1 mouse cellular context compared by ENCODE assay signal in the genomic region with DNA sequence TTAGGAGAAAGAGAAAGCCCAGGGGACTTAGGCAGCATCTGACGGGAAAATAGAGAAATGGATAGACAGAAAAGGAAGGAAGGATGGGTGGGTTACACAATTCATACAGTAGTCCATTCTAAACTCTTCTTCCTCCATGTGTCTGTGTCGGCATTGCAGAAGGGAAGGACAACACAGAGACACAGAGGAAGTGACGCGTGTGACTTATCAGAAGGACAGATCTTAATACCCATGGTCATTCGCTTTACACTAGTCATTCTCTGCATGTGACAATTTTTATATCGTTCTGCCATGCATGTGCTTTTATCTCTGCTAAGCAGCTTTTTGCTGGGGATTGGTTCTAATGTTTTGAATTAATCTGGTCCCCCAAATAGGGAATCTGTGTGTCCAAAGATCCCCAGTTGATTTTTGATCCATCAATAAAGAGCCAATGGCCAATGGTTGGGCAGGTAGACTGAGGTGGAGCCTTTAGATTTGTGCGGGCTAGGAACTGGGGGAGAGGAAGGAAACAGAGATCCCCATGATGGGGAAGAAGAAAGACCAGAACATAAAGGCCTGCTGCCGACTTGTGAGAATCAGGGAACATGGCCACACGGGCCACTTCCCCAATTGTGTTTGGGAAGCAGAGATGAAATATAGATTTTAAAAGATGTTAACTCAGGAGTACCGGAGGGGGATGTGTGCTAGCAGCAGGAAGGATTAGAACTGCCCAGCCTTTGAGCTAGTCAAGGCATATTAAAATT.
TF ChIP-seq lines count a peak whose summit lies in the region.

No protein-coding gene starts in this region.

TF ChIP-seq in MEL, 35 proteins besides CTCF, POLR2A, EP300 and RAD21 (continued from another document):
- TF ChIP-seq SMC3 (IDR thresholded peaks at IDR 0.05; ENCODE audit: low read depth, low read length) (no peak), GATA1 (IDR thresholded peaks at IDR 0.05; ENCODE audit: low read depth, low read length) (peak; percentile 85), KAT2A (conservative IDR thresholded peaks at IDR 0.05; ENCODE audit: low read depth, low read length) (no peak), RCOR1 (IDR thresholded peaks at IDR 0.05; ENCODE audit: low read depth, low read length) (no peak), CHD1 (IDR thresholded peaks at IDR 0.05; ENCODE audit: low read depth, low read length) (no peak), SIN3A (IDR thresholded peaks at IDR 0.05; ENCODE audit: low read length) (no peak), MEF2A (IDR thresholded peaks at IDR 0.05; ENCODE audit: extremely low read depth, insufficient replicate concordance, low read depth, low read length, poor library complexity, severe bottlenecking) (no peak), USF1 (IDR thresholded peaks at IDR 0.05; ENCODE audit: low read depth, low read length) (no peak), E2F4 (IDR thresholded peaks at IDR 0.05; ENCODE audit: borderline replicate concordance, low read depth, low read length) (no peak), TCF12 (IDR thresholded peaks at IDR 0.05; ENCODE audit: low read depth, low read length) (no peak), TAL1 (IDR thresholded peaks at IDR 0.05; ENCODE audit: low read length) (peak; percentile 44; the same call in 1 of the 2 replicates), MAFK (IDR thresholded peaks at IDR 0.05; ENCODE audit: borderline replicate concordance, low read depth, low read length) (no peak), MYC (IDR thresholded peaks at IDR 0.05; ENCODE audit: low read depth, low read length) (peak; percentile 83; the same call in 1 of the 2 replicates), CHD2 (IDR thresholded peaks at IDR 0.05; ENCODE audit: low read length) (no peak), POLR2AphosphoS2 (IDR thresholded peaks at IDR 0.05; ENCODE audit: low read length) (no peak), ZNF384 (IDR thresholded peaks at IDR 0.05; ENCODE audit: low read depth, low read length) (no peak), MXI1 (IDR thresholded peaks at IDR 0.05; ENCODE audit: low read depth, low read length) (no peak), BHLHE40 (IDR thresholded peaks at IDR 0.05; ENCODE audit: borderline replicate concordance, low read depth, low read length) (no peak), NRF1 (IDR thresholded peaks at IDR 0.05; ENCODE audit: insufficient read depth, low read depth, low read length, poor library complexity, severe bottlenecking) (no peak), JUND (IDR thresholded peaks at IDR 0.05; ENCODE audit: low read depth, low read length) (no peak), ETS1 (IDR thresholded peaks at IDR 0.05; ENCODE audit: low read depth, low read length) (0 out of 2 replicates have a peak, but pooled peaks have one; percentile 11), ZMIZ1 (IDR thresholded peaks at IDR 0.05; ENCODE audit: low read depth, low read length) (no peak), ZKSCAN1 (IDR thresholded peaks at IDR 0.05; ENCODE audit: low read depth, low read length) (no peak), MAX (IDR thresholded peaks at IDR 0.05; ENCODE audit: low read length) (peak; percentile 74), UBTF (IDR thresholded peaks at IDR 0.05; ENCODE audit: borderline replicate concordance, insufficient read depth, low read depth, low read length) (no peak), MYB (IDR thresholded peaks at IDR 0.05; ENCODE audit: low read depth, low read length) (no peak), ZC3H11A (IDR thresholded peaks at IDR 0.05; ENCODE audit: low read depth, low read length) (no peak), TBP (IDR thresholded peaks at IDR 0.05; ENCODE audit: low read depth, low read length) (no peak), MAZ (IDR thresholded peaks at IDR 0.05; ENCODE audit: low read depth, low read length) (no peak), NELFE (IDR thresholded peaks at IDR 0.05; ENCODE audit: low read depth, low read length) (no peak), ELF1 (IDR thresholded peaks at IDR 0.05; ENCODE audit: low read depth, low read length) (no peak), POLR2AphosphoS5 (IDR thresholded peaks at IDR 0.05; ENCODE audit: borderline replicate concordance, low read depth, low read length) (no peak), GABPA (IDR thresholded peaks at IDR 0.05; ENCODE audit: low read depth, low read length) (no peak), USF2 (IDR thresholded peaks at IDR 0.05; ENCODE audit: borderline replicate concordance in 1 of 2, insufficient read depth in 1 of 2, low read depth in 1 of 2, low read length in 2 of 2) (no peak)
